Mouse (Mus musculus) liver, postnatal 0 days (tissue): ENCODE measurements at regions not wholly inside any gene's neighbourhood (a gene's known extent, or its start where the extent isn't known, plus 50 kb on each side); places are given as distances from the start of the nearest gene placed in this dataset.
"Not testable (repeated sequence)": the region's sequence is repeated elsewhere in the genome, so short reads cannot be mapped to it uniquely, and the experiment has no call there.

Experiments
- ATAC-seq: fragments of 200-750 bp; cut with Nextera tagmentation; 2 replicates; pipeline ENCODE4 v1.8.0; 2017; ENCODE audit warnings: mild to moderate bottlenecking, moderate library complexity
- DNase-seq: peaks from one replicate; pipeline ENCODE4 v3.0.0-alpha.2; 2016
- H3K27ac ChIP-seq: fragments of 300-500 bp; sonication (generic); 2 replicates; pipeline ENCODE4 v1.5.1; 2014; ENCODE audit warnings: antibody characterized with exemption, moderate library complexity, mild to moderate bottlenecking, low read depth
- H3K27me3 ChIP-seq: fragments of 300-500 bp; sonication (generic); 2 replicates; pipeline ENCODE4 v1.6.1; 2014; ENCODE audit warnings: low read length, control low read depth, mixed read lengths; ENCODE audit not compliant: insufficient read depth
- H3K36me3 ChIP-seq: fragments of 300-500 bp; sonication (generic); replicated peaks from 2 replicates; pipeline ENCODE4 v1.6.1; 2014; ENCODE audit warnings: mild to moderate bottlenecking, control low read depth, low read length, moderate library complexity, mixed read lengths; ENCODE audit not compliant: insufficient read depth
- H3K4me1 ChIP-seq: fragments of 300-500 bp; sonication (generic); 2 replicates; pipeline ENCODE4 v1.6.1; 2014; ENCODE audit warnings: antibody characterized with exemption, mild to moderate bottlenecking, control low read depth; ENCODE audit not compliant: insufficient read depth
- H3K4me2 ChIP-seq: fragments of 300-500 bp; sonication (generic); 2 replicates; pipeline ENCODE4 v1.6.1; 2014; ENCODE audit warnings: low read depth, mild to moderate bottlenecking, low read length, moderate library complexity, mixed read lengths
- H3K4me3 ChIP-seq: fragments of 300-500 bp; sonication (generic); 2 replicates; pipeline ENCODE4 v1.5.1; 2014; ENCODE audit warnings: low read depth, low read length
- H3K9ac ChIP-seq: fragments of 300-500 bp; sonication (generic); replicated peaks from 2 replicates; pipeline ENCODE4 v1.6.1; 2014; ENCODE audit warnings: mild to moderate bottlenecking, moderate library complexity
- H3K9me3 ChIP-seq: fragments of 300-500 bp; sonication (generic); 2 replicates; pipeline ENCODE4 v1.6.1; 2016; ENCODE audit warnings: mild to moderate bottlenecking, control low read depth, low read length, mixed read lengths
- CTCF ChIP-seq: sonication (generic); IDR thresholded peaks from 2 replicates; pipeline ENCODE4 v1.5.1; 2016; ENCODE audit warnings: antibody characterized with exemption, low read depth
- EP300 ChIP-seq: IDR thresholded peaks from 2 replicates; pipeline ENCODE4 v1.6.1; 2016; ENCODE audit warnings: antibody characterized with exemption, low read depth, mild to moderate bottlenecking
- WGBS: fragments of 180-500 bp; shearing (Covaris S2); extraction: QIAGEN DNeasy Blood & Tissue Kit; methylation state at CpG from one replicate; pipeline ENCODE4 v1.1.7; 2014; ENCODE audit not compliant: insufficient replicate concordance; 5-methylcytosine and 5-hydroxymethylcytosine counted together

GRCm38 (mm10) chr6:102005627-102006026 lies 567.3 kb downstream of the Cntn3 start:
- Histone ChIP-seq H3K27ac (no peak overlapping the region), H3K27me3 (no peaks in the 10 kb centered on the region), H3K4me2 (no peak overlapping the region), H3K4me3 (no peak overlapping the region), H3K9me3 (no peaks in the 10 kb centered on the region), H3K36me3 (no peaks in the 10 kb centered on the region), H3K4me1 (no peaks in the 10 kb centered on the region), H3K9ac (no peak overlapping the region)
- TF ChIP-seq EP300 (no peak), CTCF (no peak)
- no peak for DNase-seq
- ATAC-seq = no peak
- WGBS = 59% methylated on average over 3 of the region's 3 CpGs

GRCm38 (mm10) chr6:101998181-101998580 lies 574.7 kb downstream of the Cntn3 start:
- H3K27ac ChIP-seq = no peak overlapping the region
- no peaks in the 10 kb centered on the region for H3K4me1 ChIP-seq
- no peak for TF ChIP-seq CTCF
- TF ChIP-seq EP300 = no peak
- ATAC-seq = no peak
- no peak overlapping the region for H3K9ac ChIP-seq
- DNase-seq = no peak
- H3K4me2 ChIP-seq = no peak overlapping the region
- H3K9me3 ChIP-seq = no peaks in the 10 kb centered on the region
- 64% methylated on average over 2 of the region's 2 CpGs for WGBS
- H3K27me3 ChIP-seq = no peaks in the 10 kb centered on the region
- no peak overlapping the region for H3K4me3 ChIP-seq
- H3K36me3 ChIP-seq = no peaks in the 10 kb centered on the region

- Histone ChIP-seq H3K4me1 (no peaks in the 10 kb centered on the region), H3K27me3 (no peaks in the 10 kb centered on the region), H3K9ac (no peak overlapping the region), H3K27ac (no peak overlapping the region), H3K36me3 (no peaks in the 10 kb centered on the region), H3K4me2 (no peak overlapping the region), H3K4me3 (no peak overlapping the region), H3K9me3 (no peaks in the 10 kb centered on the region)
- TF ChIP-seq EP300 = no peak
- no peak for TF ChIP-seq CTCF
- no peak for DNase-seq
- WGBS = 49% methylated on average over 5 of the region's 5 CpGs
- ATAC-seq = no peak
Observed at GRCm38 (mm10) chr6:101997629-101998028, 575.3 kb downstream of the Cntn3 start.

GRCm38 (mm10) chr6:101992815-101993214 lies 580.1 kb downstream of the Cntn3 start:
- no peak for ATAC-seq

GRCm38 (mm10) chr6:101981656-101982055 lies 591.2 kb downstream of the Cntn3 start:
- H3K27me3 ChIP-seq = no peaks in the 10 kb centered on the region
- WGBS = 71% methylated on average over 1 of the region's 1 CpGs
- no peak overlapping the region for H3K4me3 ChIP-seq
- no peaks in the 10 kb centered on the region for H3K36me3 ChIP-seq
- TF ChIP-seq CTCF (no peak), EP300 (no peak)
- H3K9ac ChIP-seq = no peak overlapping the region
- no peak overlapping the region for H3K27ac ChIP-seq
- H3K9me3 ChIP-seq = no peaks in the 10 kb centered on the region
- ATAC-seq = no peak
- no peak overlapping the region for H3K4me2 ChIP-seq
- DNase-seq = no peak
- H3K4me1 ChIP-seq = no peaks in the 10 kb centered on the region

More at GRCm38 (mm10) chr6:101992815-101993214, 580.1 kb downstream of the Cntn3 start:
- DNase-seq = no peak
- H3K4me3 ChIP-seq = no peak overlapping the region
- H3K27me3 ChIP-seq = no peaks in the 10 kb centered on the region
- H3K4me2 ChIP-seq = no peak overlapping the region
- no peak overlapping the region for H3K27ac ChIP-seq
- no peaks in the 10 kb centered on the region for H3K4me1 ChIP-seq
- H3K9me3 ChIP-seq = no peaks in the 10 kb centered on the region
- no peaks in the 10 kb centered on the region for H3K36me3 ChIP-seq
- no peak overlapping the region for H3K9ac ChIP-seq
- TF ChIP-seq CTCF (no peak), EP300 (no peak)
- WGBS = 75% methylated on average over 2 of the region's 2 CpGs

- Histone ChIP-seq H3K4me1 (no peaks in the 10 kb centered on the region), H3K9ac (no peak overlapping the region), H3K4me2 (no peak overlapping the region), H3K27me3 (no peaks in the 10 kb centered on the region), H3K27ac (no peak overlapping the region), H3K9me3 (no peaks in the 10 kb centered on the region), H3K4me3 (no peak overlapping the region), H3K36me3 (no peaks in the 10 kb centered on the region)
- WGBS = 72% methylated on average over 2 of the region's 2 CpGs
- ATAC-seq (no peak), DNase-seq (no peak)
- TF ChIP-seq CTCF (no peak), EP300 (no peak)
Observed at GRCm38 (mm10) chr6:101979213-101979612, 593.7 kb downstream of the Cntn3 start.

- ATAC-seq = no peak
- H3K27ac ChIP-seq = no peak overlapping the region
- no peak overlapping the region for H3K9ac ChIP-seq
- no peak for TF ChIP-seq CTCF
- H3K9me3 ChIP-seq = no peaks in the 10 kb centered on the region
- H3K4me3 ChIP-seq = no peak overlapping the region
- H3K27me3 ChIP-seq = no peaks in the 10 kb centered on the region
- no peaks in the 10 kb centered on the region for H3K36me3 ChIP-seq
- H3K4me1 ChIP-seq = no peaks in the 10 kb centered on the region
- no peak for DNase-seq
- no peak overlapping the region for H3K4me2 ChIP-seq
- 82% methylated on average over 2 of the region's 2 CpGs for WGBS
Observed at GRCm38 (mm10) chr6:101964941-101965340, 587.2 kb upstream of the Pdzrn3 start.

GRCm38 (mm10) chr6:101961476-101961875 lies 583.8 kb upstream of the Pdzrn3 start:
- ATAC-seq = not testable (repeated sequence)

More at GRCm38 (mm10) chr6:101961476-101961875, 583.8 kb upstream of the Pdzrn3 start:
- H3K36me3 ChIP-seq, H3K9me3 ChIP-seq, DNase-seq, H3K27ac ChIP-seq, H3K4me3 ChIP-seq, H3K4me2 ChIP-seq, H3K27me3 ChIP-seq, H3K9ac ChIP-seq, H3K4me1 ChIP-seq: not testable (repeated sequence)
- WGBS = 52% methylated on average over 3 of the region's 3 CpGs
